ENCODE assay signal across 7 mouse cellular contexts in genomic region chr19:18629589-18629988, GRCm38 (mm10). TPM values are rescaled to one million over a fixed set of nuclear protein-coding genes. Genes with fewer than 3 reads are reported as not detected.
DNase-seq lines count a peak whose midpoint lies in the region.

No protein-coding gene starts in this region.

- DNase-seq in heart, postnatal 4 days, result peak; percentile 23
- DNase-seq in heart, adult 8-10 months (ENCODE audit: low spot score), result no peak
- peak; percentile 29 for DNase-seq in urinary bladder, postnatal 25 days (ENCODE audit: low spot score)
- no peak for DNase-seq in urinary bladder, postnatal 4 days (ENCODE audit: low spot score in 2 of 2)
- peak; percentile 93 to 95 for DNase-seq in kidney, postnatal 36 days
- DNase-seq in frontal cortex, postnatal 14 days (ENCODE audit: low spot score in 2 of 2), result no peak
- DNase-seq in layer of hippocampus, adult 9-10 months (ENCODE audit: low spot score), result no peak

RNA-seq across cellular contexts. Expression of gene Ostf1, which starts 2.0 kb away (rescaled TPM):
- total RNA-seq in heart, postnatal 4 days (2021), result 10 to 100 TPM; 52.2 to 53.5 TPM
- total RNA-seq in heart, adult 8-10 months (2022), result 10 to 100 TPM; 30.6 to 37.0 (median 33.3) TPM

RNA-seq across cellular contexts. Expression of gene Nmrk1, which starts 2.2 kb away (rescaled TPM):
- 1 to 10 TPM; 3.3 to 4.1 TPM for total RNA-seq in heart, postnatal 4 days (2021)
- 1 to 10 TPM; 2.7 to 4.6 (median 3.7) TPM for total RNA-seq in heart, adult 8-10 months (2022)

RNA-seq across cellular contexts. Expression of gene Carnmt1, which starts 41.0 kb away (rescaled TPM):
- total RNA-seq in heart, postnatal 4 days (2021), result 10 to 100 TPM; 19.0 to 21.6 TPM
- 10 to 100 TPM; 32.4 to 40.6 (median 35.7) TPM for total RNA-seq in heart, adult 8-10 months (2022)

Comparison
In these comparisons a context has a peak if more than half of its experiments do, and no peak if none do; other contexts are left out.
1. DNase-seq: peak in heart, postnatal 4 days (single experiment), urinary bladder, postnatal 25 days (single experiment) and kidney, postnatal 36 days (2 of 2); none in heart, adult 8-10 months (single experiment), urinary bladder, postnatal 4 days (0 of 2), frontal cortex, postnatal 14 days (0 of 2) and layer of hippocampus, adult 9-10 months (single experiment).